Mouse (Mus musculus) regulatory T cell (primary cell): ENCODE results near the gene Bcl2l1.

Experiments
- in situ Hi-C: fragments of 300-600 bp; cut with MboI, MseI; formaldehyde crosslinking; loops from one replicate; pipeline ENCODE4 v1.15.1; 2025; ENCODE audit warnings: high pct_unique_total_duplicates

Bcl2l1 gene

GRCm38 (mm10) chr2:152803081-152803480, 28.4 kb downstream of the Bcl2l1 start:
- in situ Hi-C loops, result no loop called here

GRCm38 (mm10) chr2:152802303-152802702, 29.2 kb downstream of the Bcl2l1 start:
- in situ Hi-C loops, result no loop called here

- in situ Hi-C loops, result no loop called here
These were observed 30.8 kb downstream of the Bcl2l1 start for GRCm38 (mm10) chr2:152800762-152801113.

DNA sequence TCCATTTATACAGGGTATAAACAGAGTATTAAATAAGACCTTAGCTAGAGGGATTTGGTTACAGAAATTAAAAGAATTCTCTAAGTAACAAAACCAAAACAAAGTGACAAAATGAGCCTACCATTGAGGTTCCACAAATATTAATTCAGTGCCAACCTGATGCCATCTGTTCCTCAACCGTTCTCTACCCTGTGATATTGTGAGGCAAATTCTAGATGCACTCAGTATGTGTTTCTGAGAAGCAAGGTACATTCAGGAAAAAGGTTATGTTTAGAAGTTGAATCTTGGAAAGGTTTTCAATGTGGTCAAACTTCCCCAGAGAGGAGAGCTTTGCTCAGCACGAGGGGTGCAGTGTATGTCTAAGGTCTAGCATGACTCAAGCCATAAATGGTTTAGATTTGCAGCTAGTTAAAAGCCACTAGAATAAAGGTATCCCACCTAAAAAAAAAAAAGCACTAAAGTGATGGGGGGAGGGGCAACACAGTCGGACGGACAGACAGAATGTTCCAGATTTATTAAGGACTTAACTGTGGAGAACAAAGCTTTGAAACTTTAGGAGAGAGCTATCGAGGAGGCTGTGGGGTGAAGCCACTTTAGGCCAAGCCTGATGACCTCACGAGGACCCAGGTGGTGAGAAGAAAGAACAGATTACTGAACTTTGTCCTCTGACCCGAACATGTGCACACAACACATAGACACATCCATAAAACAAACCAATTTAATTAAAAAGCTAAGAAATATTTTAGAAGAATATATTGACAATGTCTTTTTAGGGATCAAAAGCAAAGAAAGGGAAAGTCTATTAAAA, 31.4 kb downstream of the Bcl2l1 start:
- in situ Hi-C loops, result no loop called here

DNA sequence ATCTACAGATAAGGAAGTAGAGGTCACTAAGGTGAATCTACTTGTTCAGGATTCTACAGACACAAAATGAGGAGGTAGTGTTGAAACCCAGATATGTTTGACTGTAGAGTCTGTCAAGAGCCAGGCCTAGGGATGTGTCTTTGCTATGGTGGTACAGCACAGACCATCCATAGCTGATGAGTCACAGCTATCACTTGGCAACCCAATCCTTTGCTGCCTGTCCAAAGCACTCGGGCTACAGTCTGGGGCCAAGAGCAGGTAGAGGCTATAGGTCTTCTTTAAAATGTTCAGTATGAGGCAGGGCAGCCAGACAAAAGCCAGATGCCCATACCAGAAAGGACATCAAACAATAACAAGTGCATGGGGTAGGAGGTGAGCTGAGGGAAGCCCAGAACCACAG, 33.9 kb downstream of the Bcl2l1 start:
- in situ Hi-C loops, result no loop called here

- in situ Hi-C loops, result loop anchor here (5.0 kb wide), 1 partner anchor 33 kb away; no protein-coding TSS in a partner anchor
These were observed 37.2 kb downstream of the Bcl2l1 start for GRCm38 (mm10) chr2:152794281-152794827.

- in situ Hi-C loops, result loop anchor here (5.0 kb wide), 1 partner anchor 34 kb away; no protein-coding TSS in a partner anchor
These were observed 38.1 kb downstream of the Bcl2l1 start for GRCm38 (mm10) chr2:152793381-152793780.

- in situ Hi-C loops, result loop anchor here (5.0 kb wide), 1 partner anchor 35 kb away; no protein-coding TSS in a partner anchor
These were observed 39.1 kb downstream of the Bcl2l1 start for GRCm38 (mm10) chr2:152792461-152792860.

GRCm38 (mm10) chr2:152789591-152789999, 41.9 kb downstream of the Bcl2l1 start:
- in situ Hi-C loops, result no loop called here

GRCm38 (mm10) chr2:152788892-152789421, 42.6 kb downstream of the Bcl2l1 start:
- in situ Hi-C loops, result no loop called here

GRCm38 (mm10) chr2:152787543-152787942, 44.0 kb downstream of the Bcl2l1 start:
- in situ Hi-C loops, result no loop called here

GRCm38 (mm10) chr2:152787136-152787535, 44.4 kb downstream of the Bcl2l1 start:
- in situ Hi-C loops, result no loop called here

- in situ Hi-C loops, result no loop called here
These were observed 45.8 kb downstream of the Bcl2l1 start for GRCm38 (mm10) chr2:152785446-152786350.

DNA sequence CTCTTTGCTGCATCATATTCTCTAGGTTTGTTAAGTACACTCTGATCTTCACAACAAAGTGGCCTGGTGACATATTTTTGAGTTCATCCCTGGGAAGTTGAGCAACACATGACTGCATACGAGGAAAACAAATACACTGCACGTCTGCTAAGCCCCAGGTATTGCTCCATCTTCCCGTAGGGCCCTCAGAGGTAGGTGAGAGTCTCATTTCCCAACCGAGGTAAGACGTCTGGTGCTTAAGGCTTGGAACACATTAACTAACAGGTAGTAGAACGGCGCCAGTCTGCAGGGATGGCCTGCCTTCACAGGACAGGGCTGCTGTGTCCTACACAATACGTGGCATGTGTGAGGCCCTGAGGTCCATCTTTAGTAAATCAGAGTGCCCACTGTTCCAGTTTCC, 46.9 kb downstream of the Bcl2l1 start:
- in situ Hi-C loops, result no loop called here

GRCm38 (mm10) chr2:152783241-152783640, 48.3 kb downstream of the Bcl2l1 start:
- in situ Hi-C loops, result no loop called here

- in situ Hi-C loops, result no loop called here
These were observed 48.9 kb downstream of the Bcl2l1 start for GRCm38 (mm10) chr2:152782656-152783055.

GRCm38 (mm10) chr2:152781031-152781711, 50.4 kb downstream of the Bcl2l1 start:
- in situ Hi-C loops, result no loop called here

- in situ Hi-C loops, result no loop called here
These were observed 51.1 kb downstream of the Bcl2l1 start for GRCm38 (mm10) chr2:152780466-152780865.

- in situ Hi-C loops, result no loop called here
These were observed 54.4 kb downstream of the Bcl2l1 start for GRCm38 (mm10) chr2:152777081-152777480.

DNA sequence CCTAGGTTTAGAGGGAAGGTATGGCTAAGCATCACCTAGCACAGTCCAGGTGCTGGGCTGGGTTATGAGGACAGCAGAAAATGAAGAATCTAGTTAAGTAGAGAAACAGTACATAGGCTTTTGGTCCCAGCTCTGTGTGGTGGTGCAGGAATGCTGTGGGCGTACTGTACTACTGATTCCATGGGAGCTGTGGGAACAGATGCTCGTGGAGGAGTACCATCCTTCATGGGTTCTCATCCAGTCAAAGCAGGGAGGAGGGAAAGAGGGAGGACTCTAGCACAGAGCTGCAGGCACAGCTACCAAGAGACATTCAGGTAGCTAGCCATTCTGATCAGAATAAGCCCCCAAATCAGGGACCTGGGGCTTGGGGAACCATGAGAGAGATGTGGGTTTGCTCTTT, 55.1 kb downstream of the Bcl2l1 start:
- in situ Hi-C loops, result no loop called here

GRCm38 (mm10) chr2:152776019-152776418, 55.5 kb downstream of the Bcl2l1 start:
- in situ Hi-C loops, result no loop called here
